Mouse (Mus musculus) embryo, embryonic 9.5 days (tissue): Measurements from ENCODE around the gene Amy1.
A peak's percentile ranks its signal among the peaks of the same experiment; 100 is the strongest.
"Not testable (repeated sequence)": the region's sequence is repeated elsewhere in the genome, so short reads cannot be mapped to it uniquely, and the experiment has no call there.

Experiments
- DNase-seq: peaks from one replicate; pipeline ENCODE4 v3.0.0-alpha.2; 2017; ENCODE audit errors: extremely low spot score

Gene Amy1

DNA sequence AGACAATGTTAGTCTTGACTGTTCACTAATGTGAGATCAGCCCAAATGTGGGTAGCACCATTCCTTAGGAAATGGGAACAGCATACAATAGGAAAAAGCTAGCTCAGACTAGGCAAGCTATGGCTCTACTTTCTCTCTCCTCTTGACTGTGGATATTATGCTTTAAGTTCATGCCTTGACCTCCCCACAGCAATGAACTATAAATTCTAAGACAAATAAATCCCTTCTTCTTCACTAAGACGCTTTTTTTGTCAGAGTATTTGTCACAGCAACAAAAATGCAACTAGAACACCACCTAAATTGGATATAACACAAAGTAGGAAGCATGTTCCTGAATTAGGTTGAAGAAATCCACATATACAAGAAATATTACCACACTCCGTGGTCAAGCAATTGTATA is at the start of gene Amy1:
Gene Amy1 (minus strand): TSS at position 101 of the 400 bp plus-strand sequence.
- no peak for DNase-seq

DNA sequence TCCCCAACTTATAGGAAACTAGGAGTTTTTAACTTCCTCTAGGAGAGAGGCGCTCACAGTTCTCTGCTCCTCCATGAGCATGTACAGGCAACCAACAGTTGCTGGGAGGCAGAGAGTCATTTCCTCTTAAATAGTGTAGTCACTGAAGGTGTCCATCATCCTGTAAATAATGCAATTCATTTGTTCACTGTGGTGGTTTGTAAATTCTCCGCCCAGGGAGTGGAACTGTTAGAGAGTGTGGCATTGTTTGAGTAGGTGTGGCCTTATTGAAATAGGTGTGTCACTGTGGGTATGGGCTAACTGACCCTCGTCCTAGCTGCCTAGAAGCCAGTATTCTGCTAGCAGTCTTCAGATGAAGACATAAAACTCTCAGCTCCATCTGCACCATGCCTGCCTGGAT is 47.8 kb upstream of the Amy1 start:
- DNase-seq = no peak

DNA sequence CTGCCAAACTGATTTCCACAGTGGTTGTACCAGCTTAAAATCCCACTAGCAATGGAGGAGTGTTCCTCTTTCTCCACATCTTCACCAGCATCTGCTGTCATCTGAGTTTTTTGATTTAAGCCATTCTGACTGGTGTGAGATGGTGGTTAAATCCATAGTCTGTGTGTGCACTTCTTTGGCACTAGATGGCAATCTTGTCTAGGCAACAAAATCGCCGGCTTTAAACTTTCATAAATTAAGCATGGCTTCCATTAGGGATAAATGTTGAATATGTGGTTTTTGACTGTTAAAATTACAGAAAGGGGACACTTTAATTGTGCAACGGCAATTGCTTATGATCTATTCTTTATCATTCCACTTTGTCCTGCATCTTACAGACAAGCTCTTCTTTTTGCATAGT is 44.9 kb upstream of the Amy1 start:
- DNase-seq = not testable (repeated sequence)

DNA sequence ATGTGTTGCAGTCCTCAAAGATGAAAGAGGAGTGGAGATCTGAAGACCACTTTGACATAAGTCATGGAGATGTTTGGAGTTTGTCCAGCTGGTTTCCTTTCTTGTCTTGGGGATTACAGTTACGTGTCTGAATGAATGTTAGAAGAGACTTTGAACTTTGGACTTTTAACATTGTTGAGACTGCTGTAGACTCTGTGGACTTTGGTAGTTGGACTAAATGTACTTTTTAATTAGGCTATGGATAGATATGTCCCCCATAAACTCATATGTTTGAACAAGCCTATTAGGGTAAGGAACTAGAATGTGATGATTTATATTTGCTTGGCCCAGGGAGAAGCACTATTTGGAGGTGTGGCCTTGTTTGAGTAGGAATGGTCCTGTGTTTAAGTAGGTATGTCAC is 33.0 kb upstream of the Amy1 start:
- no peak for DNase-seq

DNA sequence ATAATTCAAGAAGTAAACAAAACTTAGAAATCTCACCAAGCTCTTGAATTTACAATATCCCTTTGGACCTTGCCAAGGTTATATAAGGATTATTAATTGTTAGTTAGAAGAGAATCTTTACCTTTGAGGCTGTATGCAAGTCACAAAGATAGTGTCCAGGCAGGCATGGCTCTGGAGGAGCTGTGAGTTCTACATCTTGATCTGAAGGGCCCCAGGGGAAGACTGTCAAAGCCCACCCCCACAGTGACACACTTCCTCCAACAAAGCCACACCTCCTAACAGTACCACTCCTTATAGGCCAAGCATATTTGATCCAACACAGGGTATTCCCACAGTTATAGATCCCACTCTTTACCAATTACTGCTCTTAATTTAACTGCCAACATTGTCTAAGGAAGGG is 27.7 kb upstream of the Amy1 start:
- DNase-seq = no peak

DNA sequence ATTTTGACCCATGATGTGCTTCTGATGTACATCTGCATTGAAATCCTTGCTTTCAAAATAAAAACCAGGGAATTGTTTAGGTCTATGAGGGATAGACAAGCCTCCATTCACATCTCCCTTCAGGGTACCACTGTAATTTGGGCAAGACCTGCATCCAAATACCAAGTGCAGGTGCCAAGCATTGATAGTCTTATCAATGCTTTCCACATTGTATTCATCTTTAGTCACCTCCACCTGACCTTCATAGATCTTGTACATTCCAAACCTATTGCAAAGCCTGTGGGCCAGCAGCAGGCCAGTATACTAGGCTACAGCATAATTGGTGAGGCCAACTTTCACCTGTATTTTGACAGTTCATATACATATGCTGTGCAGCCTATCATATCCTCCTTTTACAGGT is 25.1 kb upstream of the Amy1 start:
- no peak for DNase-seq

DNA sequence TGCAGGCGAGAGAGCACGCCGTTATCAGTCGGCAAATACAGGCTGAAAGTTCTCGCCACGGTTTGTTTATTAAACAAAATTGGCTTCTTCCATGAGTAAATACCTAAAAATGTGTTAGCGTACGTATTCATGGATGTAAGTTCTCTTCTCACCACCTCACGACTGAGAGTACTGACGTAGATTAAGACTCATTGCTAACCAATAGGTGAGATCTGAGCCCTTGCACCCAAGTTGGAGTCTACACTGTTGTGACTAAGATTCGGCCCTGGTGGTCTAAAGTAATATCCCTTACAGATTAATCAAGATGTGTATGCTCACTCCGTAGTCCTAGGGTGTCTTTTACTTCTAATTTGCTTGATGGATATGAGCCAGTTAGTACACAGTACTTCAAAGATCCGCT is 24.1 kb upstream of the Amy1 start:
- DNase-seq = peak; percentile 31

DNA sequence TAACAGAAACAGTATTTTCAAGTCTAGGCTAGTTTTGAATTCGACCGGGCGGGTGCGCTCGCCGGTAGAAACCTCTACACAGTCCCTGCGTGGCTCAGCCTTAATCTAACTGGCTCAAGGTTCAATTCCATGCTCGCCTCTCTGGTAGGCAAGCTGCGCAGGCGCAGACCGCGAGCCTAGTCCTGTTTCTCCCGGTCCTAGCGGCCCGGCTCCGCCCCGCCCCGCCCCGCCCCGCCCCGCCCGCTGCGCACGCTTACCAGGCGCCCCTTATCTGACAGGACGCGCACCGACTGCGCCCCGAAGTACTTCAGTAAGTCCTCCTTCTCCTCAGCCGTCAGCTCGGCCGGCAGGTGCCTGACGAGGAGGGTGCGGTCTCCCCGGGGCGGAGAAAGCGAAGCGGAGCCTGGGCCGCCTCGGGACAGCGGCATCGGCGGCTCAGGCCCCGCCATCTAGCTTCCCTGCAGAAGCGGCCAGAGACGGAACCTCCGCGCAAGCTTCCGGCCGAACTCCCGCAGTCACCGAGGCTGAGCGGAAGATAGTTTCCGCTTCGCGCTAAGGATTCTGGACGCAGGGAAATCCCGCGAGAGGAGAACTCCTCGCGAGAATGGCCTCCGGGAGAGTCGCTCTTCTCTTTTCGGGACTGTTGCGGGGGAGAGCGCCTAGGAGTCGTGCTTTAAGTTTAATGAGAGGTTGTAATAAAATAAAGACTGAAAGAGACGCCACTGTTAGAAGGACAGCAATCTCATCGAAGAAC is 23.3 kb upstream of the Amy1 start, which contains the start of gene Rnpc3:
Gene Rnpc3 (minus strand): TSS at position 544 of the 754 bp plus-strand sequence.
- peak; percentile 94 for DNase-seq

DNA sequence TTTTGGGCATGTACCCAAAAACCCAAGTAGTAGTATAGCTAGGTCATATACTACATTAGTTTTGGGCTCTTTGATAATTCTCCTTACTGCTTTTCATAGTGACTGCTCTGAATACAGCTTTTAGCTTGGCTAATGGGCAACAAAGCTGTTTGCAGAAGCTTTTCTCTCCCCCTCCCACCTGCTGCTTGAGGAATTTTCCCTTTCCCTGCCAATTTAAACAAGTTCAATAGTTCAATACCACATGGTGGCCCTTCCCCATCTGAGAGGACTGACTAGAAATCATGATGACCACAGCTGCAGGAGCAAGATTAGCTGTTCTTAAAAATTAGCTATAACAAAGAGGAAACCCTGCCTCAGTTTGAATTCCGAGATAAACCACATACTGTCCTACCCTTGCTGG is 15.7 kb downstream of the Amy1 start:
- DNase-seq = no peak

DNA sequence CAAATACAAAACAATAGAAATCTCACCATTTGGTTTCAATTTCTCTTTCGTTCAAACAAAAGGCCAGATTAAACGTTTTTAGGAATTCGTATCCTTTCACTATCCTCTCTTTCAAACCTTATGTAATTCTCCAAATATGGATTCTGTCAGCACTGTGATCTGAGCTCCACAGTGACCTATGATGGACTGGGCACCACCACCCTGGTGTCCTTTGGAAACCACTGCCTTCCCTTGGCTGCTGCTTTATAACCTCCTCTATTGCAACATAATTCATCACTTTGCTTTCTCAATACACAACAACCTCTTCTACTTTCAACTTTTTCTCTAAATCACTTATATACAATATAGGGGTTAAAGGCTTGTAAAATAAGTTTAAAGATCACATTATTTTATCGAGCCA is 31.9 kb downstream of the Amy1 start:
- no peak for DNase-seq

DNA sequence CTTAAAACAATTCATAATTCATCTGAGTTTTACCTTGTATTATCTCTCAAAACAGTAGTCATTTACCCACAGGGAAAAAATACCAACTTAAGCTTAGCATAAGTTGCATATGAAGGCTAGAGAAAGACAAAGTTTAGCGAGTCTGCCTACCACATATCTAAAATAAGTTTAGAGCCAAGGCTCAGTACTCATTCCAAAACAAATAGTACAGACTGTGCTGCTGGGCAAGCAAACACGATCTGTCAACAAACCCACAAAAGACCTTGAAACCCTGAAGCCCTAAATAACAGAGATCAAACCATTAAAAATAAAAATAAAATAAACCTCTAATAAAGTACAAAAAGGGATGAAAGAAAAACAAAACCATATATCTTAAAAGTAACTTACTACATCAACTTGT is 32.4 kb downstream of the Amy1 start:
- DNase-seq = no peak

DNA sequence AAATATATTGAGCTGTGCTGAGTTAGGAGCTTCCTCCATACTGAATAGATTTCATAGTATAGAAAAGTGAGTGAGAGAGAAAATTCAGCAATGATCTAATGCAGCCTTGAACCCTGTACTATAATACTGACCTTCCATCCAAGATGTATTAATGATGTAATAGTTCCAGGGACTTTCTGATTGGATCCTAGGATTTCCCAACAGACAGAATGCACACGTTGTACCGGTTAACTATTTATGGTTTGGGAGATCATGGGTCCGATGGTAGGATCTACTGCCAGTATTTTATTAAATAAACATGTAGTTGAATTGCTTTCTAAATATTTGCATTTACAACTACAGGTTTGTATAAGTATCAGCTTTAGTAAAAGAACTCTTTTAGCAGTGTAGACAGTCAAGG is 34.3 kb downstream of the Amy1 start:
- DNase-seq = no peak

DNA sequence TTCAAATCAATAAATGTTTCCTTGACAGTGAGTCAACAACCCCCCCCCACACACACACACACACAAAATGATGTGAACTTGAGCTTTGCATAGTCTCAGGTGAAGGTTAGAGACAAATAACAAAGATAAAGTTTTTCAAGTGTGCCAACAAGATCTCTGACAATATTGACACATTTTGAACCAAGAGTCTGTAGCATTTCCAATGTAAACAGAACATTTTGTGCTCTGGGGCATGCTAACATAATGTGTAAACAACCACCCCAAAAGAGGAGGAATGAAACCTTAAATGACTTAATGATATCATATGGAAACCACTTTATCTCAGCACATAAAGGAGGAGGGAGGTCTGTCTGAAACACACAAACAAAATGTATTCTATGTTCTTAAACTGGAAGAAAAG is 66.8 kb downstream of the Amy1 start:
- no peak for DNase-seq

DNA sequence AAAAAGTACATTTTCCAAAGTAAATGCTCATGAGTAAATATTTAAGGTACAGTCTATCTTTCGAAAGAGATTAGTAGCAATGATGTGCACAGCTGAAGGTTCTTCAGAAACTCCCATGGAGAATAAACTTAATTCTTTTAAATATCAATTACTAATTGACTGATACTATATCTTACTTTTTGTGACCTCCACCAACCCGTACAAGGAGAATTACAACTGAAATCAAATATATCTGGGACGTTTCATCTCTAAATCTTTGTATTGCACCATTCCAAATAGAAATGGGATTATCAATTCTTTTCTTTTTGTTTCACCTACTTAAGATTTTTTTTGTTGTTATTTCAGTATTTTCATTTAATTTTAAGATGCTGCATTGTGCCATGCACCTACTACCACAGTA is 74.2 kb downstream of the Amy1 start, which contains the start of gene Amy2a1:
Gene Amy2a1 (minus strand): TSS at position 101 of the 400 bp plus-strand sequence.
- DNase-seq = not testable (repeated sequence)
